Mouse (Mus musculus): ENCODE data around the gene Dennd1c.

- TF ChIP-seq POLR2A (IDR thresholded peaks at IDR 0.05; ENCODE audit: control insufficient read depth, low read depth, low read length) (no peak), CTCF (IDR thresholded peaks at IDR 0.05; ENCODE audit: control insufficient read depth, insufficient read depth, insufficient replicate concordance, low read depth, low read length) (no peak)
Measured at GRCm38 (mm10) chr17:57105181-57106034, 27.1 kb upstream of the Dennd1c start, which contains the start of gene Tnfsf9.

Measured in testis, adult 2 months (tissue).